Mouse (Mus musculus): ENCODE results near the gene Rpusd1. TPM values are rescaled to one million over a fixed set of nuclear protein-coding genes. Genes with fewer than 3 reads are reported as not detected.

The Rpusd1 gene
- polyA plus RNA-seq, 1 experiment from 2014 or later = 27.0 TPM

DNA sequence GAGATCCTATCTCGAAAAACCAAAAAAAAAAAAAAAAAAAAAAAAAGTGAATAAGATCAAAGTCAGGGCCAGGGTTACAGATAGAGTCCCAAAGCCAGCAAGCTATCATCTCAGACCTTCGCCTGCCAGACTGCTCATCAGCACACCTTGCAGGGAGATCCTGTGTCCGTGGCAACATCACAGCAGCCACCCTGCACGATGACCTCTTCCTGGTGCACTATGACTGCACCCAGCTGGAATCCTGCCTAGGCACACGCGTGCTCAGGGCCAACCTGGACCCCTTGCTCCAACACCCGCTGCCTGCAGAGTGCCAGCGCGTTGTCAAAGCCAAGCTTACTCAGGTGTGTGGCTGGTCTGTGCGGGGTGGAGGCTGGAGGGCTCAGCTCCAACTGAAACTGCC, 16.8 kb downstream of the Rpusd1 start:
- H3K9me3 ChIP-seq (replicated peaks) = no peaks in the 10 kb centered on the region
- no peak for DNase-seq (ENCODE audit: low spot score)
- no peak overlapping the region for H3K4me3 ChIP-seq
- 0 out of 2 replicates have a peak, but pooled peaks cover 6% of the 10 kb centered on the region for H3K27me3 ChIP-seq (ENCODE audit: low read depth, poor library complexity, severe bottlenecking)
- no peaks in the 10 kb centered on the region for H3K4me1 ChIP-seq
- 83% methylated on average over 10 of the region's 10 CpGs for WGBS
- no peak overlapping the region for H3K27ac ChIP-seq
- H3K36me3 ChIP-seq = no peaks in the 10 kb centered on the region

DNA sequence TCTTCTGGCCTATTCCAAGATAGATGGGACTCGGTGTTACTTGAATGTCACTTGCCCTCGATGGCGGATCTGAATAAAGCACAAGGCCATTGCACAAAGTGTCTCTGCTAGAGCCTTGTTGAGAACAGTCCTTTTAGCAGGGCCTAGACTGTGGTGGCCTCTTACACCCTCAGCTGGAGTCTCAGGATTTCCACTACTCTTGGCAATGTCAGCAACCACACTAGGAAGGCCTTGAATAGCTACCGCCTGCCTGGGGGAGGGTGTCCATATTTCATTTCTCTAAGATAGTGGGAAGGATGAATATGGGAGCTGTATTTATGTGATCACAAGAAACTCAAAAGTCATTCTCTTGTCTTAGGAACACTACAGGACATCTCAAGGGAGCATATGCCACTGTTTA, 20.8 kb downstream of the Rpusd1 start:
- no peaks in the 10 kb centered on the region for H3K4me1 ChIP-seq
- H3K27ac ChIP-seq = no peak overlapping the region
- no peaks in the 10 kb centered on the region for H3K36me3 ChIP-seq
- H3K4me3 ChIP-seq = no peak overlapping the region
- no peaks in the 10 kb centered on the region for H3K27me3 ChIP-seq (ENCODE audit: low read depth, poor library complexity, severe bottlenecking)
- no peaks in the 10 kb centered on the region for H3K9me3 ChIP-seq (replicated peaks)
- WGBS = 96% methylated on average over 4 of the region's 4 CpGs
- no peak for DNase-seq (ENCODE audit: low spot score)

DNA sequence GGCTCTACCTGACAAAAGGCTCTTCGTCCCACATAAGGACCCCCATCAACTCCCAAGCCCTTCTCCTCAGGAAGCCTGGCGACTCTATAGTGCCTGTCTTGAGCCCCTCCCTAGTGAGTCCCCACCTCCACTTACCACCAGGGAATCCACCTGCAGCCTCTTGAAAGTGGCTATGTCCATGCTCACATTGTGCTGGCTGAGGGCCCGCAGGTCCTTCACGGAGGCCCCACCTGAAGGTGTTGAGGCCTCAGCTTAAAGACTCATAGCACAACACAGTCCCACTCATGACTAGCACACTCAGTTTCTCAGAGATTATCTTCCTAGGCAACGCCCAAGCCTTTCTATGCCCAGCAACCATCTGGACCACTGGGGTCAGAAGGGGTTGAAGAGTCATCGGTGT, 21.8 kb downstream of the Rpusd1 start:
- H3K4me1 ChIP-seq = no peaks in the 10 kb centered on the region
- WGBS = 83% methylated on average over 6 of the region's 6 CpGs
- no peaks in the 10 kb centered on the region for H3K36me3 ChIP-seq
- no peak overlapping the region for H3K27ac ChIP-seq
- H3K27me3 ChIP-seq (ENCODE audit: low read depth, poor library complexity, severe bottlenecking) = no peaks in the 10 kb centered on the region
- no peak for DNase-seq (ENCODE audit: low spot score)
- H3K4me3 ChIP-seq = no peak overlapping the region
- H3K9me3 ChIP-seq (replicated peaks) = no peaks in the 10 kb centered on the region

DNA sequence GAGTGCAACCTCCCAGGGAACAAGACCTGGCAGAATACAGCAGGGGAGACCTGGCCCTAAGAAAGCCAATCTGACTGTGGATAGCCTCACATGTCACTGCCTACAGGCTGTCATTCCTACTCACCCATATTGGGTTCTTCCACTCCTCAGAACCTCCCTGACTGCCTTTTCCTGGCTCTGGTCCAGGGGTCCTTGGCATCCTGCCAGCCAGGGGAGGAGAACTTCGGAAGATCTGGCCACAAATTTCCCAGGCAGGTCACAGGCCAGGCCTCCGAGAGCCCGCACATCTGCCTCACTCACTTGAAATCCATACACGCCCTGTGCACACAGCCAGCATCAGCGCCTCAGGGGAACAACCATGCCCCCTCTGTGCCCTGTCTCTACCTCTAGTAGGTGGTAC, 24.0 kb downstream of the Rpusd1 start:
- Histone ChIP-seq H3K9me3 (replicated peaks) (no peaks in the 10 kb centered on the region), H3K27me3 (ENCODE audit: low read depth, poor library complexity, severe bottlenecking) (no peaks in the 10 kb centered on the region), H3K4me1 (peaks cover 15% of the 10 kb centered on the region), H3K27ac (no peak overlapping the region), H3K4me3 (no peak overlapping the region), H3K36me3 (no peaks in the 10 kb centered on the region)
- DNase-seq (ENCODE audit: low spot score) = no peak
- WGBS = 77% methylated on average over 5 of the region's 5 CpGs

DNA sequence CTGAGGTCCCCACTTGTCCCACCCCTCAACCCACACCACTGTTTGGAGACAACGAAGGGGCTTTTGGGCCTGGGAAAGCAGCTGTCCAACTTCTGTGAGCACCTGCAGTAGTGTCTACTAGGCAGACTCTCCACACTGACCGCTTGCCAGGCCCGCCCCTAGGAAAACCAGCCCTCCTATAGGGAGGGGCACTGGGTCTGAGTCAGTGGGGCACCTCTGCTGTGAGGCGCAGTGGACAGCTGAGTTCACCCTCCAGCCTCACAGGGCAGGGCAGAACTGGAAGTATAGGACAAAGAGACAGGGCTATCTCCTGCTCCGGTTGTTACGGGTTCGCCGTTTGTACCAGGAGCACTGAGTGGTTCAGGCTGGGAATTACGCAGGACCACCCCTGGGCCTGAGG, 26.8 kb downstream of the Rpusd1 start, which contains the start of gene Msln:
TSS of gene Msln (minus strand) at position 138 of the 400 bp plus-strand sequence.
- 85% methylated on average over 9 of the region's 9 CpGs for WGBS
- Histone ChIP-seq H3K36me3 (no peaks in the 10 kb centered on the region), H3K27me3 (ENCODE audit: low read depth, poor library complexity, severe bottlenecking) (no peaks in the 10 kb centered on the region), H3K4me3 (no peak within 1 kb of the TSS), H3K4me1 (peaks cover 16% of the 10 kb centered on the region), H3K27ac (peak within 1 kb of the TSS; percentile 38), H3K9me3 (replicated peaks) (no peaks in the 10 kb centered on the region)
- DNase-seq (ENCODE audit: low spot score) = no peak

DNA sequence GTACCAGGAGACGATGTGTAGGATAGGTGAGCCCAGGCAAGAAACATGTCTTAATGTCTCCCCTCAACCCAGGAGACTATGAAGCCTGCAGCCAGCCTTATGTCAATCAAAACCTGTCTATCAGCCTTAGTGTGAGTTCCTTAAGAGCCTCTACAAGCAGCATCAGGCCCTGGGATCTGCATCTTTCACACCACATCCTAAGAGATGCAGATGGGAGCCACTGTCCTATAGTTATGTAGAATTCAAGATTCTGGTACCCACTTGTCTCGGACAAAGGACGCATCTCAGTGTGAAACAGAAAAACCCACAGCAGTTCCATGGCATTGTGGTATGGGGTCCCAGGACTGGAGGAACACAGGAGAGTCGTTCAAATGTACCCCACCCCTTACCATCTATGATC, 27.6 kb downstream of the Rpusd1 start:
- no peak for DNase-seq (ENCODE audit: low spot score)
- 89% methylated on average over 4 of the region's 4 CpGs for WGBS
- H3K4me3 ChIP-seq = no peak overlapping the region
- H3K27me3 ChIP-seq (ENCODE audit: low read depth, poor library complexity, severe bottlenecking) = no peaks in the 10 kb centered on the region
- H3K27ac ChIP-seq = peak overlapping the region; percentile 38; the same call in 1 of the 2 replicates
- peaks cover 16% of the 10 kb centered on the region for H3K4me1 ChIP-seq
- H3K9me3 ChIP-seq (replicated peaks) = no peaks in the 10 kb centered on the region
- H3K36me3 ChIP-seq = no peaks in the 10 kb centered on the region

DNA sequence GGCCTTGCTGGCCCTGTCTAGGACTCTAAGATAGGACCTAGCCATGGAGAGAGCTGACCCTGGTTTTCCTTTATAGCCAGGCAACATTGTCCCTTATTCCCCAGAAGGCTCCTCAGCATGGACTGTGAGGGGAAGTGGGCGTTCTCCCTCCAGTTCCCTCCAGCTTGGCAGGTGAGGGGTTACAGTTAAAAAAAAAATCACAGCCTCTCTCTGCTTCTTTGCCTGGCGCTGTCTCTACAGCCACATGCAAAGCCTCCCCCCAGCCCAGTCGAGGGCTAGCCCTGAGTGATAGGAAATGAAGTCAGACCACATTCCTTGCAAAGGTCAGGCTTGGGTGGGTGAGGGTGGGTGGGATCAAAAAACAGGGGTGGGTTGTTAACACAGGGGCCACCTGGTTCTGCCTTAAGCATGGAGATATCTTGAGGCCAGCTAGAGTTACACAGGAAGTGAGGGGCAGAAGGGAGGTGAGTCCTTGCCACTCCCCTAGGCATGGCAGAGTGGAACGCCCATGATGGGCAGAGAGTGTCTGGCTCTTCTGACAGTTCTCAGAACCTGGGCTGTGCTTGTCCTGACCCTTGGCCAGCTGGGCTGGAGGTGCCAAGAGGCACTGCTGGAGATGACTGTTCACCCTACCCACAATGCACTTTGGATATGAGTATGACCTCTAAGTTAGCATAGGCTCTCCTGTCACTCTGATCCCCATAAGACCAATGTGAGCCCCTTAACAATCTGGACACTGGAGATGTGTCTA, 28.3 kb downstream of the Rpusd1 start:
- no peaks in the 10 kb centered on the region for H3K36me3 ChIP-seq
- H3K4me1 ChIP-seq = peaks cover 16% of the 10 kb centered on the region
- H3K27me3 ChIP-seq (ENCODE audit: low read depth, poor library complexity, severe bottlenecking) = no peaks in the 10 kb centered on the region
- DNase-seq (ENCODE audit: low spot score) = no peak
- no peak overlapping the region for H3K4me3 ChIP-seq
- peak overlapping the region; percentile 38 for H3K27ac ChIP-seq
- H3K9me3 ChIP-seq (replicated peaks) = no peaks in the 10 kb centered on the region
- WGBS = 42% methylated on average over 4 of the region's 4 CpGs

DNA sequence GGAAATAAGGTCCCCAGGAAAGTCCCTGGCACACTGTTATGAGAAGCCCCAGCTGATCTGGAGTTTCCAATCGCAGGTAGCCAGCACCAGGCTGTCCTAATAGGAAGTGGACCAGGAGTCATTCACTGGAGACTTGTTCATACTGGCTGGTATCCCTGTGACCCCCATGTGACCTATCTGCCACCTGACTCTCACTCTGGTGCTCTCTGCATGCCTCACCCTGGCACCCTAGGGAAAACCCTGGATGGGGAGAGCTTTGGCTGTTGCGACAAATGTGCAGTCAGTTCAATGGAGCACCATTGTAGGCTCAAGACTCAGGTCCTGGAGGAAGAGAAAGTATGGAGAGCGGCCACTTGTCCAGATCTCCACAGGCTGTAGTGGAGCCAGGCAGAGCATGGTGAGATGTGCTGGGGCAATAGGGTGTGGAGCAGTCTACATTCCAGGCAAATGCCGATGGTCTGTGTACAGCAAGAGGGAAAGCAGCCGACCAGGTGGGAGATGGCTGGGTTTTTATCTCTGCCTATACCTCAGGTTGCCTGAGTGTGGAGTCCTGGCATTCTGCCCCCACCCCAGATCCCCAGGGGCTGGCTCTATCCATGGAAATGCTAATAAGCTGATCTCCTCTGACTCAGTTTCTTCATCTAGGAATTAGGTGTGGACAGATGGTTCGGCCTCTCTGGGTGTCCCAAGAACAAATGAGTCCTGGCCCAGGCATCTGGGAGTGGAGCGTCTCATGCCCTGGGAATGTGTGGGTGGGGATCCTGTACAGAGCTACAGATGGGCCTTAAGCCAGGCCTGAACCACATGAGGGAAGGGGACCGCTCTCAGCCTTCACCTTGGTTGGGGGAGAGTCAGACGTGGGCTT, 29.1 kb downstream of the Rpusd1 start:
- WGBS = 86% methylated on average over 9 of the region's 9 CpGs
- no peak for DNase-seq (ENCODE audit: low spot score)
- Histone ChIP-seq H3K27ac (no peak overlapping the region), H3K9me3 (replicated peaks) (no peaks in the 10 kb centered on the region), H3K27me3 (ENCODE audit: low read depth, poor library complexity, severe bottlenecking) (no peaks in the 10 kb centered on the region), H3K36me3 (no peaks in the 10 kb centered on the region), H3K4me3 (no peak overlapping the region), H3K4me1 (peaks cover 16% of the 10 kb centered on the region)

DNA sequence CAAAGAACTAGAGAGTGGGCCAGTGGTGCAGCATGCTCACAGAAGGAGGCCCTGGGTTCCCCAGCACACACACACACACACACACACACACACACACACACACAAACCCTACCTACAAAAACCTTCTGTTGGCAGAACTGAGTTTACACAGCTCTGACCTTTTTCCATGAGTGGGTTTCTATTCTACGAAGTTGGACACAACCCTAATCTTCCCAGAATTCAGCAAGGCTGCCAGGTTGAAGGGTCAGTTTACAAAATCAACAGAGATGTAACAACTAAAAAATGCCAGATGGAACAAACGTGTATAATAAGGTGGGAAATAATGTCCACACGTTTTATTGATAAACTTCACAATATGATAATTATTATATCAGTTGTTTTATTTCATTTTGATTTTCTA, 30.2 kb downstream of the Rpusd1 start:
- Histone ChIP-seq H3K27ac (no peak overlapping the region), H3K9me3 (replicated peaks) (no peaks in the 10 kb centered on the region), H3K27me3 (ENCODE audit: low read depth, poor library complexity, severe bottlenecking) (no peaks in the 10 kb centered on the region), H3K4me1 (peaks cover 16% of the 10 kb centered on the region), H3K4me3 (no peak overlapping the region), H3K36me3 (no peaks in the 10 kb centered on the region)
- DNase-seq (ENCODE audit: low spot score) = no peak
- 83% methylated on average over 3 of the region's 3 CpGs for WGBS

DNA sequence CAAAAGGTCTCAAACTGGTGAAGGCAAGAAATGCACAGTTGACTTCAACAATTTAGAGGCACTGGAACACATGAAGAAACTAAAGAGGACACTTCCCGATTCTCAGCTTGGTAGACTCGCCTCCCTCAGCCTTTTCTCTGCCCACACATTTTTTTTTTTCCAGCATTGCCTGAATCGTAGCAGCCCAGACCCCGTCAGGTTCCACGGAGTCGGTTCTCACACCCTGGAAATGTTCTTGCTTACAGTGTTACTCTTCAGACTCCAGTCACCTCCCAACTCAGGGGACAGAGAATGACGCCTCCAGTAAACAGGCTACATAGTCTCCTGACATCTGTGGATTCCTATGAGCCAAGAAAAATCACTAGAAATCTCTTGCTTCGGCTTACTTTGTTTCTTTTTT, 32.7 kb downstream of the Rpusd1 start:
- Histone ChIP-seq H3K36me3 (no peaks in the 10 kb centered on the region), H3K4me1 (peaks cover 14% of the 10 kb centered on the region), H3K4me3 (no peak overlapping the region), H3K9me3 (replicated peaks) (no peaks in the 10 kb centered on the region), H3K27me3 (ENCODE audit: low read depth, poor library complexity, severe bottlenecking) (no peaks in the 10 kb centered on the region), H3K27ac (no peak overlapping the region)
- WGBS = 80% methylated on average over 8 of the region's 8 CpGs
- DNase-seq (ENCODE audit: low spot score) = no peak

DNA sequence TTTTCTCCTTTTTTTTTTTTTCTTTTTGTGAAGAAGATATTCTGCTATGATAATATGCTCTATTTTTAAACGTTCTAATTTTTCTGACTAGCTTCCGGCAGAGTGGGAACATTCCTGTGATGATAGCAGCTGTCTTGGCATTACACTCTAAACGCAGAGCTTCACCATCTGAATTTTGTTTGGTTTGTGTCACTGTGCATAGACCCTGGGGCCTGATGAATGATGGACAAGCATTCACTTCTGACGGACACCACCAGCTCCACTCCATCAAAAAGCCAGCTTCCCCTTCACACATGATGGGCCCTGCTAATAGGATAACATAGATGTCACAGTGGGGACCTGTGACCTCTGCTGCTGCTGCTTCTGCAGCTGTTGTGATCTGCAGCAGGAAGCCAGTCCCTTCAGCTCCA, 34.1 kb downstream of the Rpusd1 start:
- Histone ChIP-seq H3K9me3 (replicated peaks) (no peaks in the 10 kb centered on the region), H3K4me3 (no peak overlapping the region), H3K27ac (no peak overlapping the region), H3K4me1 (peaks cover 9% of the 10 kb centered on the region), H3K27me3 (ENCODE audit: low read depth, poor library complexity, severe bottlenecking) (no peaks in the 10 kb centered on the region), H3K36me3 (no peaks in the 10 kb centered on the region)
- DNase-seq (ENCODE audit: low spot score) = no peak
- 66% methylated on average over 4 of the region's 4 CpGs for WGBS

DNA sequence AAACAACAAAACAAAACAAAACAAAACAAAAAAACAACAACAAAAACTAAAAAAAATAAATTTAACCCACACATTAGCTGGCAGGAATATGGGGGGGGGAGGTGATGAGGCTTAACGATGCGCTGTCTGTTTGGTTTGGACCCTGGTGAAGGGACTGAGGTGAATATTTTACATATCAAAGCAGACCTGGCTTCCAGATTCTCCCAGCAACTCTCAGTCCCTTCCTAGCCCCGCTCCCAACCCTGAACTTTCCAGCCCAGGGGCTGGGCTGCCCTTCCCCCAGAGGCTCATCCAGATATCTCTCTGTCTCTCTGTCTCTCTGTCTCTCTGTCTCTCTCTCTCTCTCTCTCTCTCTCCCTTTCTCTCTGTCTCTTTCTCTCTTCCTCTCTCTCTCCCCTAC, 35.1 kb downstream of the Rpusd1 start:
- Histone ChIP-seq H3K4me1 (peaks cover 11% of the 10 kb centered on the region), H3K4me3 (no peak overlapping the region), H3K9me3 (replicated peaks) (no peaks in the 10 kb centered on the region), H3K27ac (no peak overlapping the region), H3K36me3 (no peaks in the 10 kb centered on the region), H3K27me3 (ENCODE audit: low read depth, poor library complexity, severe bottlenecking) (no peaks in the 10 kb centered on the region)
- WGBS = 33% methylated on average over 3 of the region's 3 CpGs
- no peak for DNase-seq (ENCODE audit: low spot score)

DNA sequence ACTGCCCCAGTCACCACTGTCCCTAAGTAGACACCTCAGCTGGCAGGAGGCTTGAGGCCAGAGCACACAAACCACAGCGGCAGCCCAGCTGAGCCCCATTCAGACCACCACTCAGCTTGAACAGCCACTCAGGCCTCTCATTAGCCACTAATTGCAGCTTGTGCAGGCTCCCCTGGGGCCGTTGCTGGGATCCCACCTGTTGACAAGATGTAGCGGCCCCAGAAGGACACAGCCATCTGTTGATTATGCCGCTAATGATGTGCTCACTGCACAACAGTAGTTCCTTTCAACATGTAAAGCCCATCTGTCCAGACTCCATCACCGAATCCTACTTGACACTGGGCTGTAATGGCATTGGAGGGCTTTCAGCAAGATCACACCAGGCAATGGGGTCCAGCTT, 38.4 kb downstream of the Rpusd1 start:
- 47% methylated on average over 5 of the region's 5 CpGs for WGBS
- DNase-seq (ENCODE audit: low spot score) = peak; percentile 61
- H3K36me3 ChIP-seq = no peaks in the 10 kb centered on the region
- H3K27ac ChIP-seq = no peak overlapping the region
- H3K4me1 ChIP-seq = peaks cover 15% of the 10 kb centered on the region
- no peaks in the 10 kb centered on the region for H3K9me3 ChIP-seq (replicated peaks)
- peaks cover 6% of the 10 kb centered on the region for H3K27me3 ChIP-seq (ENCODE audit: low read depth, poor library complexity, severe bottlenecking)
- H3K4me3 ChIP-seq = no peak overlapping the region

Data from limb, embryonic 10.5 days (tissue).